Mouse (Mus musculus): ENCODE results near the gene Snd1.

Snd1 gene

GRCm38 (mm10) chr6:28594759-28595158 is 119.8 kb downstream of the Snd1 start:
- in situ Hi-C loops (cut with MboI) = no loop called here

DNA sequence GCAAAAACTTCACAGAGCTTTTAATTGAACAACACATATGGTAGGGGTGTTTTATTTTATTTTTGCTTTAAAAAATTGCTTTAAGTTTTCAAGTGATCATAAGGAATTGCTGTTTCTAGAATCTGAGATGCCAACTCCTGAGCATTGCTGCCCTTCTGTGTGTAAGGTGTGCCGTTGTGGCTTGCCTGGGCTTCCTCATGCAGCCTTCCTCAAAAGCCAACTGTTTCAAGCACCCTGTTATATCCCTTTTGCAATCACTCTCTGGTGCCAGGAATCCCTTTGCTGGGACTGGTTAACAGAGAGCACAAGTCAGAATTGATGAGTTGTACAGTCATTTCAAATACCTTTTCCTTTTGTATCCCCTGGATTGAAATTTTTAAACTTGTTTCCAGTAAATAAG is 120.3 kb downstream of the Snd1 start:
- in situ Hi-C loops (cut with MboI) = no loop called here

DNA sequence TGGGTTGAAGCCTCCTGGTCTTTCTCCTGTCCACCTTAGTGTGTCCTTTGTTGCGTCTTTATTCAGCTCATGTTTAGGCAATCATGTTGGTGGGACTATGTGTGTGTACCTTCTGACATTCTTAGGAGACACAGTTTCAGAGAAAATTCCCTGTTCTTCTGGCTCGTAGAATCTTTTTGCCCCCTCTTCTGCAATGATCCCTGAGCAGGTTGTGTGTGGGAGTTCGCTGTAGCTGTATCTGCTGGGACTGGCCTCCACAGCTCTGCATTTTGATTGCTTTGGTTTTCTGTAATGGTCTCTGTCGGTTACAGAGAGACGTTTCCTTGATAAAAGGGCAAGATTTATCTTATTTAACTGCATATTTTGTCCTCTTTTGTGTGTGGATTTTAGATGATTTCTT is 122.3 kb downstream of the Snd1 start:
- in situ Hi-C loops (cut with MboI) = no loop called here

- in situ Hi-C loops (cut with MboI) = no loop called here
Observed at GRCm38 (mm10) chr6:28599120-28599519, 124.2 kb downstream of the Snd1 start.

DNA sequence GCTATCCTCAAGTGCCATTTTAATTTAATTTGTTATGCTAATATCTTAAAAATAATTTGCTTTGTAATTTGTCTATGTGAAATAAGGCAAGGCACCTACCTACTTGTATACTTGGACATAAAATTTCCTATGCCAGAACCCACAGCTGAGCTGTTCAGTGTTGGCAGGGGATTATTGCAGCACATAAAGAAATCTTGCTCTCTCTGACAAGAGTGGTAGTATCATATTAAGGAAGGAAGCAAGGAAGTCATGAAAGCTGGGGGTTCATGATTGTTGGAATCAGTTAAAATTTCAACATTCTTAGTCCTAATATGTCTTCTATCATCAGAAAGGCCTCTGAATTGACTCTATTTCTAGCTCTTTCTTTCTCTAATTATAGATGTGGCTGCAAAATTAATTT is 125.5 kb downstream of the Snd1 start:
- in situ Hi-C loops (cut with MboI) = no loop called here

GRCm38 (mm10) chr6:28603401-28603800 is 128.5 kb downstream of the Snd1 start:
- in situ Hi-C loops (cut with MboI) = no loop called here

- in situ Hi-C loops (cut with MboI) = no loop called here
Observed at GRCm38 (mm10) chr6:28603823-28604222, 128.9 kb downstream of the Snd1 start.

- in situ Hi-C loops (cut with MboI) = no loop called here
Observed at GRCm38 (mm10) chr6:28609291-28609690, 134.4 kb downstream of the Snd1 start.

- in situ Hi-C loops (cut with MboI) = no loop called here
Observed at GRCm38 (mm10) chr6:28610127-28610526, 135.2 kb downstream of the Snd1 start.

- in situ Hi-C loops (cut with MboI) = no loop called here
Observed at GRCm38 (mm10) chr6:28613441-28613840, 138.5 kb downstream of the Snd1 start.

DNA sequence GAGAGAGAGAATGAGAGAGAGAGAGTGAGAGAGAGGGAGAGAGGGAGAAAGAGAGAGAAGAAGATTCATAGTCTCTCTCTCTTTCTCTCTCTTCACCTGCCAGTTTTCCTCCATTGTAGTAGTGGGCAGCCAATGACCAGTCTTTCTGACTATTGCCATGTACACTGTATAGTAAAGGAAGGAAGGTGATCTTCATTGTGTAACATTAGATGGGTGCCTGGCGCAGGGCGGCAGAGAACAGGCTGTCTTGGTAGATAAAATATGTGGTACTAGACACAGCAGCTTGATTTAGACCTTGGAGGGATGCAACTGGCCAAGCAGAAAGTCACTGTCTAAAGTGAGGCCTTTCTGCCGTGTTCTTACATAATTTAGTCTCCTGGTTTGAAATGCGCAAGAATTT is 139.9 kb downstream of the Snd1 start:
- in situ Hi-C loops (cut with MboI) = no loop called here

GRCm38 (mm10) chr6:28615408-28615807 is 140.5 kb downstream of the Snd1 start:
- in situ Hi-C loops (cut with MboI) = no loop called here

DNA sequence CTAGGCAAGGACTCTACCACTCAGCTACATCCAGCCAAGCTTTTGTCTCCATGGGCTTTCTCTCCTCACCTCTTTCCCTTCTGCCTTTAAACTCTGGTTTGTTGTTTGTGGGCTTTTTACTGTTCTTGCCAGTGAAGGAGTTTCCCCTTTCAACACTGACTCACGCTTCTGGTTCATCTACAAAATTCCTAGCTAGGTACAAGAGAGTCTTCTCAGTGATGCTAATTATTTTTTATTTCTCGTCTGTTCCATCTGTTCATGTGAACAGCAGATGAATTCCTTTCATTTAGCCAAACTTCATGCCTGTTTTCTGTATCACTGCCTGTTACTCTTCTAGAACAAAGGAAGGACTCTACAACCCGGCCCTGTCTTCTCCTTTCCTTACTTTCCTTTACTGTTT is 141.0 kb downstream of the Snd1 start:
- in situ Hi-C loops (cut with MboI) = no loop called here

DNA sequence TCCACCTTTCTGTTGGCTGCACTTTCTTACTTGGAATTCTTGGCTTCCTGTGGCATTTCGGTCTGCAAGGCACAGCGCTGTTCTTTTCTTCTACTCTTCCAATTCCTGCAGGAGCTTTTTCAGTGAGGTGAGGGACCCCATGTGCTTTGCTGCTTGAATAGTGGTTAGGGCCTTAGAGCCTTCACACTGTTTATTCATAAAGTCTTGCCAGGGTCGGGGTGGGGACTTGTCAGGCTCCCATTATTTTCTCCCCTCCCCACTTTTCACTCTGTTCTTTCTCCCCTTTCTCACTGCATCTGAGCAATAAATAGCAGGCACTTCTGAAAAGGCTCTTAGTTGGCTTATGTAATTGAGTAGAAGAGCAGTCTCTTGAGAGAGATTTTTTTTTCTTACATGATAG is 143.4 kb downstream of the Snd1 start:
- in situ Hi-C loops (cut with MboI) = no loop called here

DNA sequence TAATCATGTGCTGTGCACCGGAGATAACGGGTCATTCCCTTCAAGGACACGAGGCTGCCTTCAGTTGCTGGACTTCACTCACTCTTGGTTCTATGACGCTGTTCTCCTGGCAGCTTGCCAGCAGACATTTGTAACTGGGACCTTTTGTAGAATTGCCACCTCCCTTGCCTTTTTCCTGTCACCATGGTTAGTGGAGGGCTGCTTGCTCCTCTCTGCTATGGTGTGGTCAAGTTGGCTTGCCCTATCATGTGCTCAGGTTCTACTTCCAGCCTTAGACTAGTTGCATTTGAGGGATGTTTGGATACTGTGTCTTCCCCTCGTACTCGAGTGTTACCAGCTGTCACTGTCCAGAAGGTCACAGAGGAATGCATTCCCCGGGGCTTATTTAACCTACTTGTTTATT is 143.8 kb downstream of the Snd1 start:
- in situ Hi-C loops (cut with MboI) = no loop called here

DNA sequence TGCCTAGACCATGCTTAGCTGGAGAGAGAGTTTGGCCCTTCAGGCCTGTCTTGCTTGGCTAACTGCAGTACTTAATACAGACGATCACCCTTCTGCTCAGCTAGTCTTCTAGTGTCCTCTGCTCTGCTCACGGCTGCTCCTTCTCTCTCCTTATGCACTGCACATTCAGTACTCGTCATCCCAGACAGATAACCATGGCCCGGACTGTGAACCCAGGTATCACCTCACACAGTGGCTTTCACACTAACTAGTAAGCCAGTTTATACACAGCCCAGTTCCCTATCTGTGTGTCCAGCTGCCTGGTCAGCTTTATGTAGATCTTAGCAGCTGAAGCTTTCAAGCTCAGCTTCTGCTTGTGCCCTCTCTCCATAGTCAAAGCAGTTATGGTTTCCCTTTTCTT is 146.5 kb downstream of the Snd1 start:
- in situ Hi-C loops (cut with MboI) = no loop called here

GRCm38 (mm10) chr6:28621961-28622360 is 147.0 kb downstream of the Snd1 start:
- in situ Hi-C loops (cut with MboI) = no loop called here

DNA sequence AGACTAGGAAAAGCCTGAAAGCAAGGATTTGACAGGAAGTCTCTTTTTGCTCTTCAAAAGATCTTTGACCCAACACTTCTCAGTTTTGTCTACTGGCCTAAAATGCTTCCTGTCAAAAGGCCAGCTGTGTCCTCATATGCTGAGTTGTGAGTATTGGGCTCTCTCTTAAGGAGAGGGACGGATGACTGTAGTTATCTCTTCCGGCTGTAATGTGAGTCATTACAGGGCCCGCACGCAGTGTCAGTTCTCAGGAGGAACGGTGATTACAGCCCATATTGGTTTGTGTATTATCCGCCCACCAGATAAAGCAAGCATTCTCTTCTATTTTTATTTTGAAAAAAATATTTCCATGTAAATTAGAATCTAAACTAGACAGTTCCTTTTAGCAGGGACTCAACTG is 147.6 kb downstream of the Snd1 start:
- in situ Hi-C loops (cut with MboI) = no loop called here

GRCm38 (mm10) chr6:28622963-28623362 is 148.0 kb downstream of the Snd1 start:
- in situ Hi-C loops (cut with MboI) = no loop called here

DNA sequence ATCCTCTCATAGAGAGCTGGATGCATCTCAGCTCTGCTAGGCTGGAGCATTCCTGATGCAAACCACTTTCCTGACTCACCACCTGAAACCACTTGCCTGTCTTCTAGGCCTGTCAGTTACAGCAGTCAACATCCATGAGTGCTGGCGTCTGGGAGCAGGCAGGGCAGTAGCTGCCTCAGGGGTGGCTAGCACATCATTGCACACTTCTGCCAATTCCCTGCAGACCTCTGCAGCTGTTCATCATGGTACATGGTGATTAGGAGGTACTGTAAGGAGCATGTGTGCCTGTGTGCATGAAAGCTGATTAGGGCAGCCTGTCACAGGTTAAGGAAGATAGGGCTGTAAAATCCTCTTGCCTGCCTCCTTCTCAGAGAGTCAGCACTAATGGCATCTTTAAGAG is 153.5 kb downstream of the Snd1 start:
- in situ Hi-C loops (cut with MboI) = no loop called here

- in situ Hi-C loops (cut with MboI) = no loop called here
Observed at GRCm38 (mm10) chr6:28629866-28630265, 154.9 kb downstream of the Snd1 start.

GRCm38 (mm10) chr6:28630926-28631325 is 156.0 kb downstream of the Snd1 start:
- in situ Hi-C loops (cut with MboI) = no loop called here

DNA sequence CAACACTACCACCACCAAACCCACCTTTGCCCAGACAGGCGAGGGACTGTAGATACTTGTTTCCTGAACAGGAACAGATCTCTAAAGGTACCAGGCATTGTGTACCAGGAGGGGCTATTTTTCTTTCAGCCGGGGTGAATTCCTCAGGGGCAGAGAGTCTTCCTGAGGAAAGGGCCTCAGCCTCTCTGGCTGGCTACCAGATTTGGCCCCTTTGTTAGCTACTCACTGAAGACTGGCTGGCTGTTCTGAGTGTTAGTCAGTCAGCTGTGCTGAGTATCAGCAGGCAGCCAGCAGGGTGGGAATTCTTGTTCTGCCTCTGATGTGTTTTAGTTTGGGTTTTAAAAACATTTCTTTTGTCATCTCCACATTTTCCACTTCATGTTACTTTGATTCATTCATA is 158.2 kb downstream of the Snd1 start:
- in situ Hi-C loops (cut with MboI) = no loop called here

DNA sequence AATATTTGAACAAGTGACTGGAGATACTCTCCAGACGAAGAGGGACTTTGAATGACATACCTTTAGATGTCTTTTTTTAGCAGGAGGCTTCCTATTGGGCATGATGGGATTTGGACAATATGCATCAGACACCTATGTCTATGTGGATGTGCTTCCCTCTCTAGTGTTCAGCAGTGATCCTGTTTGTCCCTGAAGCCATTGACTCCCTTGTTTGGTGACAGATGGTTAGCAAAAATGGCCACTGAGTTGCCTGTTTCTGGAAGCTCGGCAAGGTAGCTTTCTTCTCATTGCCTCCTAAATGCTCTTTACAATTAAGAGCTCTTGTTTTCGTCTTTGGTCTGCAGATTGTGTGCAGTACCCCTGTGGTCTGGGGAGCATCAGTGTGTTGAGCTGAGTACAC is 158.7 kb downstream of the Snd1 start:
- in situ Hi-C loops (cut with MboI) = no loop called here

DNA sequence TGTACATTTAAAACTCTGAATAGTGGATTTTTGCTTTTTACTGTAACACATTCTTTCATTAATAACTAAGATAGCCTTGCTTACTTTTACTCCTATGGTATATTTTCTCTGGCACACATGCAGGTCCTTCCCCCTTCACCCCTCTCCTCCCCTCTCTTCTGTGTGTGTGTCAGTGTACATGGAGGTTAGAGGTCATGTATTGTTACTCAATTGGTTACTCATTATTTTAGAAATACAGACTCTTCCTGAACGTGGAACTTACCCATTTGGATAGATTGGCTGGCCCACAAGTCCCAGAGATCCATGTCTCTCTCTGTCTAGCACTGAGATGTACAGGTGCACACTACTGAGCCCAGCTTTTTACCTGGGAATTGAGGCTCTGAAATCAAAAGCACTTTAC is 160.2 kb downstream of the Snd1 start:
- in situ Hi-C loops (cut with MboI) = no loop called here
